Mouse (Mus musculus) layer of hippocampus, adult 2 months (tissue): ENCODE data around the gene Slc9b1. TPM values are rescaled to one million over a fixed set of nuclear protein-coding genes. Genes with fewer than 3 reads are reported as not detected.

Source experiments
- DNase-seq, 2 experiments: peaks; one replicate each; pipeline ENCODE4 v3.0.0; 2022; ENCODE audit warnings: low spot score in 2 of 2
- H3K27ac ChIP-seq: fragments of 200-600 bp; 2 replicates; pipeline ENCODE4 v1.8.1; 2022
- H3K4me3 ChIP-seq: fragments of 200-600 bp; 2 replicates; pipeline ENCODE4 v1.8.1; 2022; ENCODE audit warnings: mild to moderate bottlenecking
- CTCF ChIP-seq: fragments of 200-600 bp; conservative IDR thresholded peaks from 2 replicates; pipeline ENCODE4 v1.8.1; 2022; ENCODE audit warnings: antibody characterized with exemption, mild to moderate bottlenecking, moderate library complexity
- total RNA-seq, 2 experiments: library from RNA; stranded (reverse); gene quantifications; 2 replicates each; pipeline ENCODE4 v1.2.3; 2021

The Slc9b1 gene
- total RNA-seq, 2 experiments from 2014 or later = not detected

DNA sequence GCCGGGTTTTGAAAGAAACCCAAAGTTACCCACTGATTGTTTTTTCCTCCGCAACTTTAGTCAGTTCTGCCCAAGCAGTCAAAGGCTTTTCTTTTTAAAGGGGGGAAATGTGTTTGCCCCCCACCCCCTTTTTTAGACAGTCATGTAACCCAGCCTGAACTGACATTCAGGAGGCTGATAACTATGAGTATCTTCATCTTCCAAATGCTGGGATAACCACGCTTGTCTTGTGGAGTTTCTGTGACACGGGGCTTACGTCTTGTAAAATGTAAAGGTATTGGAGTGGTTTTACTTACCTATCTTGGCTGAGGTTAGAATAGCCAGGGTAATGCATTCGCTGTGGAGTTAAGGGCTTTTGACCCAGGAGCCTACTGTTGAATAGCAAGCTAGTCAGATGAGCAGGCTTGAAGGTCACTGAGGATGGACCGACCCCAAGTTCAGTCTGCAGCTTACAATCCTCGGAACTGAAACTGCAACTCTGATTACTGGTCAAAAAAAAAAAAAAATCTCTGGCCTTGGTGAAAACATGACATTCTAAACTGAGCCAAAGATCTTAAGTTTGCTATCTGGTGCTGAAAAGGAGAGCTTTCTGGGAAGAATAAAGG is 75.9 kb downstream of the Slc9b1 start, which contains the start of gene Cisd2:
TSS of gene Cisd2 (minus strand) at position 318 of the 605 bp plus-strand sequence.
- Histone ChIP-seq H3K4me3 (peak within 1 kb of the TSS; percentile 91), H3K27ac (peak within 1 kb of the TSS; percentile 99)
- no peak for DNase-seq
- no peak for TF ChIP-seq CTCF

GRCm38 (mm10) chr3:135436901-135437616 is 89.2 kb downstream of the Slc9b1 start:
- no peak for DNase-seq
- Histone ChIP-seq H3K27ac (peak overlapping the region; percentile 95), H3K4me3 (peak overlapping the region; percentile 94)
- TF ChIP-seq CTCF = no peak

- Histone ChIP-seq H3K4me3 (peak within 1 kb of the TSS; percentile 94), H3K27ac (peak within 1 kb of the TSS; percentile 99)
- DNase-seq = peak; percentile 98 to 99
- TF ChIP-seq CTCF = no peak; the same call in 1 of the 2 replicates
Observed at GRCm38 (mm10) chr3:135437758-135438495, 90.1 kb downstream of the Slc9b1 start, which contains the start of gene Ube2d3. Gene Ube2d3 (plus strand): TSS chr3:135438149.

GRCm38 (mm10) chr3:135438531-135438912 is 90.7 kb downstream of the Slc9b1 start:
- DNase-seq = peak; percentile 91 to 96
- no peak for TF ChIP-seq CTCF
- peak overlapping the region; percentile 99 for H3K27ac ChIP-seq

DNA sequence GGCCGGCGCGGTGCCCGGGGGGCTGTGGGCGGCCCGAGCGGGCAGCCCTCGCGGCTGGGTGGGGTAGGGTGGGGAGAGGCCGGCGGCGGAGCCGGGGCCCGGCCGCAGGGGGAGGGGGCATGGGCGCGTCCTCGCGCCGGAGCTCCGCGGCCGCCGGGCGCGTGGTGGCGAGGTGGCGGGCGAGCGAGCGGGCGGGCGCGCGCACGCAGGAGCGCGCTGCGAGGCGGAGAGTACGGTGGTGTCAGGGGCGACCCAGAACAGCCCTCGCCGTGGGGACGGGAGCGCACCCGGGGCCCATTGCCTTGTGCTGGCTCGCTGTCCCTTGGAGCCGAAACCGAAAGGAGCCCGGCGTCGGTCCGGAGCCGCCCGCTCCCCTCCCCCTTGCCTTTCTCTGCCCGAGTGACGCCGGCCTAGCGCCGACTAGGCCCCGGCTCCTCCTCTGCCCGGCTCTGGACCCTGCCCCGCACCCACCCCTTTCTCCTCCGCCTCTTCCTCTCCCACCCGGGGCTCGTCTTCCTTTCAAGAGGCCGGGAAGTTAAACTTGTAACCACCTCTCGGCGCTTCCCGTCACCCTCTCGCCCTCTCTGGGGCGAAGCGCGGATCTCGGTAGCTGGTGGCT is 91.2 kb downstream of the Slc9b1 start:
- peak; percentile 60 to 64 for DNase-seq
- TF ChIP-seq CTCF = no peak
- H3K4me3 ChIP-seq = peak overlapping the region; percentile 94
- peak overlapping the region; percentile 99 for H3K27ac ChIP-seq

More at GRCm38 (mm10) chr3:135438531-135438912, 90.7 kb downstream of the Slc9b1 start:
- peak overlapping the region; percentile 94 for H3K4me3 ChIP-seq

- TF ChIP-seq CTCF = no peak
- H3K27ac ChIP-seq = peak overlapping the region; percentile 99
- H3K4me3 ChIP-seq = peak overlapping the region; percentile 94
- DNase-seq = no peak
Observed at GRCm38 (mm10) chr3:135439651-135440050, 91.8 kb downstream of the Slc9b1 start.

GRCm38 (mm10) chr3:135440221-135440620 is 92.4 kb downstream of the Slc9b1 start:
- no peak for TF ChIP-seq CTCF
- Histone ChIP-seq H3K4me3 (peak overlapping the region; percentile 94), H3K27ac (peak overlapping the region; percentile 99)
- DNase-seq = no peak

- H3K4me3 ChIP-seq = peak overlapping the region; percentile 94
- peak overlapping the region; percentile 99; the same call in 1 of the 2 replicates for H3K27ac ChIP-seq
- no peak for DNase-seq
- TF ChIP-seq CTCF = no peak
Observed at GRCm38 (mm10) chr3:135440621-135441020, 92.8 kb downstream of the Slc9b1 start.

DNA sequence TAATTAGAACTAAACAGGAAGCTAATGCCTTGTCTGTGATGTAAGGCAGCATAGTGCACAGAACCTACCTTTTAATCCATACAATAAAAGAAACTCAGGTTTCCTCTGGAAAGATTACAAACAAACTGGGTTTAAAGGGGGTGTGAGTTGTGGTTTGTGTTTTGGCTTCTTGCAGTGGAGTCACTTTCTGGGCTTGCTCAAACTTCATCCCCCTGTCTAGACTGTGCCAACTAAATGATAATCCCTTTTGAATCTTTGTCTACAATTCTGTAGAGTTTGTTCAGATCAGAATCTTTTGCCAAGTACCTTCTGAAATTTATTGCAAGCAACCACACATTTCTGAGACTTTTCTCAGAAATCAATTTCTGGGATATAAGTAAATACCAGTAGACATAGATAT is 97.1 kb downstream of the Slc9b1 start:
- H3K4me3 ChIP-seq = no peak overlapping the region
- DNase-seq = no peak
- H3K27ac ChIP-seq = no peak overlapping the region
- TF ChIP-seq CTCF = no peak

Other genes starting within 250 kb of the Slc9b1 start
- 1 to 10 TPM; 1.3 to 3.1 TPM for gene Cenpe, start 135.5 kb upstream of the Slc9b1 start, total RNA-seq
- 1 to 10 TPM; 4.7 to 5.3 TPM for gene Bdh2, start 66.8 kb upstream of the Slc9b1 start, total RNA-seq
- 1 to 10 TPM; 2.9 to 3.2 TPM for gene Slc9b2, start 40.3 kb upstream of the Slc9b1 start, total RNA-seq
- gene Cisd2, start 75.9 kb downstream of the Slc9b1 start, total RNA-seq = 10 to 100 TPM; 34.4 to 35.1 TPM
- gene Ube2d3, start 90.1 kb downstream of the Slc9b1 start, total RNA-seq = 100 to 1,000 TPM; 254 to 257 TPM
- 1 to 10 TPM; 8.3 to 9.7 TPM for gene Manba, start 137.6 kb downstream of the Slc9b1 start, total RNA-seq